Mouse (Mus musculus) hindbrain, embryonic 13.5 days (tissue): ENCODE data around the gene Klhdc4. TPM values are rescaled to one million over a fixed set of nuclear protein-coding genes. Genes with fewer than 3 reads are reported as not detected.
A peak's percentile ranks its signal among the peaks of the same experiment; 100 is the strongest.

ENCODE experiments used
- ATAC-seq: fragments of 200-750 bp; cut with Nextera tagmentation; 2 replicates; pipeline ENCODE4 v1.8.0; 2017; ENCODE audit warnings: moderate TSS enrichment; ENCODE audit not compliant: low FRiP score
- H3K27ac ChIP-seq: fragments of 300-500 bp; sonication (generic); 2 replicates; pipeline ENCODE4 v1.5.1; 2015; ENCODE audit warnings: inconsistent platforms, mild to moderate bottlenecking, moderate library complexity
- H3K27me3 ChIP-seq: fragments of 300-500 bp; sonication (generic); 2 replicates; pipeline ENCODE4 v1.6.1; 2015; ENCODE audit warnings: mild to moderate bottlenecking, inconsistent platforms
- H3K36me3 ChIP-seq: fragments of 300-500 bp; sonication (generic); 2 replicates; pipeline ENCODE4 v1.6.1; 2015; ENCODE audit warnings: mild to moderate bottlenecking, inconsistent platforms
- H3K4me1 ChIP-seq: fragments of 300-500 bp; sonication (generic); replicated peaks from 2 replicates; pipeline ENCODE4 v1.6.1; 2015; ENCODE audit warnings: inconsistent platforms
- H3K4me2 ChIP-seq: fragments of 300-500 bp; sonication (generic); 2 replicates; pipeline ENCODE4 v1.6.1; 2015; ENCODE audit warnings: inconsistent platforms, mild to moderate bottlenecking, moderate library complexity
- H3K4me3 ChIP-seq: fragments of 300-500 bp; sonication (generic); 2 replicates; pipeline ENCODE4 v1.5.1; 2015; ENCODE audit warnings: mild to moderate bottlenecking, inconsistent platforms
- H3K9ac ChIP-seq: fragments of 300-500 bp; sonication (generic); 2 replicates; pipeline ENCODE4 v1.6.1; 2015; ENCODE audit warnings: mild to moderate bottlenecking, inconsistent platforms
- H3K9me3 ChIP-seq: fragments of 300-500 bp; sonication (generic); 2 replicates; pipeline ENCODE4 v1.6.1; 2016; ENCODE audit warnings: inconsistent platforms
- WGBS: fragments of 180-500 bp; shearing (Covaris S2); methylation state at CpG from one replicate; pipeline ENCODE4 v1.1.7; 2015; 5-methylcytosine and 5-hydroxymethylcytosine counted together
- polyA plus RNA-seq: library from polyadenylated mRNA; unstranded; fragments of >200 nt; fragmentation: Nextera tagmentation; extraction: Ambion mirVana; gene quantifications from 2 replicates; pipeline ENCODE4 v1.2.1, GENCODE M21; 2015

The Klhdc4 gene
- polyA plus RNA-seq, 1 experiment from 2014 or later = 43.5 TPM

GRCm38 (mm10) chr8:121861276-121861675, 31.9 kb upstream of the Klhdc4 start:
- Histone ChIP-seq H3K9me3 (no peaks in the 10 kb centered on the region), H3K4me3 (no peak overlapping the region), H3K27ac (no peak overlapping the region), H3K36me3 (no peaks in the 10 kb centered on the region), H3K4me2 (no peak overlapping the region), H3K27me3 (no peaks in the 10 kb centered on the region), H3K9ac (no peak overlapping the region), H3K4me1 (no peaks in the 10 kb centered on the region)
- no peak for ATAC-seq
- WGBS = 68% methylated on average over 6 of the region's 6 CpGs

DNA sequence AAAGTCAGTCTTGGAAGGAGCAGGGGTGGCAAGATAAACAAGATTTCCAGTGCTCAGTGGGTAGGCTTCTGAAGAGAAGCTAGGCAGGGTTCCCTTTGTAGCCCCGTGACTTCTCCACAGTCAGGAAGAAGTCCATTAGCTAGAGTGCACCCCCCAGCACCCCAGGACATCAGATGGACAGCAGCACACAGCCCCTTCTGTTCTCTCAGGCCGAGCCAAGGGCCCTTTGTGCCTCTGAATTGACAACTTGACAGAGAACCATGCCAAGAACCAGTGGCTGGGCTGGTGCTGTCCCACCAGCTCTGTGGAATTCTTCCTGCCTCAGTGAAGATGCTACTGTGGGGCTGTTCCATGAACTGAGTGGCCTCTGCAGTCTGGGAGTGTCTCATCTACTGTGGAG, 28.4 kb upstream of the Klhdc4 start:
- 54% methylated on average over 2 of the region's 2 CpGs for WGBS
- no peak overlapping the region for H3K4me2 ChIP-seq
- H3K36me3 ChIP-seq = no peaks in the 10 kb centered on the region
- H3K4me3 ChIP-seq = no peak overlapping the region
- H3K9me3 ChIP-seq = no peaks in the 10 kb centered on the region
- no peak overlapping the region for H3K27ac ChIP-seq
- no peaks in the 10 kb centered on the region for H3K27me3 ChIP-seq
- H3K4me1 ChIP-seq = no peaks in the 10 kb centered on the region
- no peak for ATAC-seq
- no peak overlapping the region for H3K9ac ChIP-seq

GRCm38 (mm10) chr8:121857331-121857730, 28.0 kb upstream of the Klhdc4 start:
- Histone ChIP-seq H3K4me3 (no peak overlapping the region), H3K9me3 (no peaks in the 10 kb centered on the region), H3K36me3 (no peaks in the 10 kb centered on the region), H3K9ac (no peak overlapping the region; the same call in 1 of the 2 replicates), H3K4me1 (no peaks in the 10 kb centered on the region), H3K4me2 (no peak overlapping the region), H3K27me3 (peaks cover under 1% of the 10 kb centered on the region; the same call in 1 of the 2 replicates), H3K27ac (no peak overlapping the region)
- 50% methylated on average over 9 of the region's 9 CpGs for WGBS
- no peak for ATAC-seq

- no peaks in the 10 kb centered on the region for H3K9me3 ChIP-seq
- H3K4me2 ChIP-seq = no peak overlapping the region
- peaks cover 7% of the 10 kb centered on the region for H3K4me1 ChIP-seq
- WGBS = 81% methylated on average over 14 of the region's 14 CpGs
- no peak overlapping the region for H3K9ac ChIP-seq
- H3K27me3 ChIP-seq = peaks cover 5% of the 10 kb centered on the region; the same call in 1 of the 2 replicates
- no peak overlapping the region for H3K4me3 ChIP-seq
- H3K36me3 ChIP-seq = no peaks in the 10 kb centered on the region
- H3K27ac ChIP-seq = no peak overlapping the region
- no peak for ATAC-seq
These were observed 26.8 kb upstream of the Klhdc4 start for GRCm38 (mm10) chr8:121856071-121856746.

DNA sequence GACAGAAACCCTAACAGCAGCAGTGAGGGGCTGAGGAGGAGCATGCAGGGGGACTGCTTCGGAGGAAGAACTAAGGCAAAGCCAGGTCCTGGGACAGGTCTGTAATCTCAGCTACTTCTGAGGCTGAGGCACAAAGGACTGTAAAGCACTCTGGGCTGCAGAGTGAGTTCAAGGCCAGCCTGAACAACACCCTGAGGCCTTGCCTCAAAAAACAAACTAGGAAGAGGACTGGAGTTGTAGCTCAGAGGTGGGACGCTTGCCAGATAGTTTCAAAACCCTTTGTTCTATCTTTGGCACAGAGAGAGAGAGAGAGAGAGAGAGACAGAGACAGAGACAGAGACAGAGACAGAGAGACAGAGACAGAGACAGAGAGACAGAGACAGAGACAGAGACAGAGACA, 24.2 kb upstream of the Klhdc4 start:
- H3K4me3 ChIP-seq = no peak overlapping the region
- no peaks in the 10 kb centered on the region for H3K36me3 ChIP-seq
- ATAC-seq = no peak
- H3K9me3 ChIP-seq = no peaks in the 10 kb centered on the region
- peaks cover 16% of the 10 kb centered on the region for H3K4me1 ChIP-seq
- peaks cover 7% of the 10 kb centered on the region for H3K27me3 ChIP-seq
- no peak overlapping the region for H3K27ac ChIP-seq
- 93% methylated on average over 2 of the region's 2 CpGs for WGBS
- H3K4me2 ChIP-seq = no peak overlapping the region
- no peak overlapping the region; the same call in 1 of the 2 replicates for H3K9ac ChIP-seq

DNA sequence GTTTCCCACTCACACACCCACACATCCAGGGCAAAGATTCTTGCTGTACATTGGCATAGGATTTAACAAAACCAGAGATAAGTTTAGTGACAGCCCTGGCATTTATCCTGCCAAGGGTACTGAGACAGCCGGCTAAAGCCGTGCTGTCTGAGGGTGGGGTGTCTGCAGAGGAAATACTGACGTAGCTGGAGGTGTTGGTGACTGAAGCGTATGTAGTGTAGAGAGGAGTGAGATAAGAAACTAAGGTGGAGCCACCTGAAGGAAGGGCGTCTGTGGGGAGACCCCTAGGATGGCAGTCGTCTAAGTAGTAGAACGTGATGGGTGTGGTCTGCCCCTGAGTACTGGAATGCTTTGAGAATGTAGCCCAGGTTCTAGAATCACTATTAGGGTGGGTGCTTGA, 23.1 kb upstream of the Klhdc4 start:
- H3K27me3 ChIP-seq = peaks cover 10% of the 10 kb centered on the region
- H3K36me3 ChIP-seq = no peaks in the 10 kb centered on the region
- no peak for ATAC-seq
- no peak overlapping the region for H3K4me3 ChIP-seq
- no peak overlapping the region for H3K9ac ChIP-seq
- H3K27ac ChIP-seq = no peak overlapping the region
- no peak overlapping the region for H3K4me2 ChIP-seq
- peaks cover 16% of the 10 kb centered on the region for H3K4me1 ChIP-seq
- WGBS = 71% methylated on average over 7 of the region's 7 CpGs
- H3K9me3 ChIP-seq = no peaks in the 10 kb centered on the region

DNA sequence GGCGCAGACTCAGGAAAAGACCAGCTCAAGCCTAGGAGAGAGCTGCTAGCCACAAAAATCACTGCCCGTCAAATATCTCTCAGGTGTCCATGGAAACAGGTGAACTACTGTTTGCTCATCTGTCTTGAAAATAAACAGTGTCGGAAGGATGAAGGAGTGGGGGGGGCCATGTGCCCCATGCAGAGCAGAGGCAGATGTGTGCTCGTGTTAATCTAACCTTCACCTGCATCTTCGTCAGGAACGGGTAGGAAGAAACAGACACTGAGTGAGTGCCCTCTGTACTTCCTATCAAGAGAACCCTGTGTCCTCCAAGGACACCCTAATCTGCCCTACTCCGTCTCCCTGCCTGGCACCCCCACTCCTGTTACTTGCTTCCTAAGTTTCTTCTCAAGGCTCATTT, 22.3 kb upstream of the Klhdc4 start:
- Histone ChIP-seq H3K9me3 (no peaks in the 10 kb centered on the region), H3K27ac (no peak overlapping the region), H3K4me3 (no peak overlapping the region), H3K36me3 (no peaks in the 10 kb centered on the region), H3K4me2 (no peak overlapping the region), H3K9ac (0 out of 2 replicates have a peak overlapping the region, but pooled peaks have one; percentile 63), H3K27me3 (peaks cover 10% of the 10 kb centered on the region), H3K4me1 (peaks cover 16% of the 10 kb centered on the region)
- ATAC-seq = no peak
- WGBS = 56% methylated on average over 7 of the region's 7 CpGs

DNA sequence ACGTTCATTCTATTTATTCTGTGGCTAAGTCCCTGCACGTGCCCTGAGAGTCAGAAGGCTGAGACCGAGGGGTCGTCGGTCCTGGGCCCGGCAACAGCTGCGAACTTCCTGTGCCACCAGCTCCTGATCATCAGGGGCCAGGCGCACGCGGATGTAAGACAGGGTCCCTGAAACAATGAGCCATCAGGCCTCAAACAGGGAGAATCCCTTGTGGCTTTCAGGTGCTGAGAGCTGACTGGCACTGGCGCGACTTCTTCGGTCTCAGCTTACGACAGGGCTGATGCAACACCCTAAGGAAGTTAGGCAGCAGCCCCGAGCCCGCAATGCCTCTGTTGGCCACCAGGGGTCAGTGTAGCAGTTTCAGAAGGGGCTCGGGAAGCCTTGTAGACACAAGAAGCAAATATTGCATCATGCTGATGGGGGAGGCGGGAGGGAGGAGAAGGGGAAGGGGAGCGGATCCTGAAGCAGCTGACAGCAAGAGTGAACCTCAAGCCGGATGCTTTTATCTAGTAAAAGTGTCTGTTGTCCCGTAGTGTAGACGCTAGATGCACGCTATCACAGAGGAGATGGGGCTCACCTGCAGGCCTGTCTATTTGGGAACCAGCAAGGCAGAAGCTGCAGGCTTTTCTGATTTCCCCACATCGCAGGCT, 21.6 kb upstream of the Klhdc4 start:
- peak overlapping the region; percentile 48 for H3K4me2 ChIP-seq
- peaks cover 10% of the 10 kb centered on the region for H3K27me3 ChIP-seq
- H3K27ac ChIP-seq = 0 out of 2 replicates have a peak overlapping the region, but pooled peaks have one; percentile 4
- peak overlapping the region; percentile 9; the same call in 1 of the 2 replicates for H3K4me3 ChIP-seq
- peak overlapping the region; percentile 63; the same call in 1 of the 2 replicates for H3K9ac ChIP-seq
- H3K36me3 ChIP-seq = no peaks in the 10 kb centered on the region
- peaks cover 16% of the 10 kb centered on the region for H3K4me1 ChIP-seq
- peak; percentile 87 for ATAC-seq
- no peaks in the 10 kb centered on the region for H3K9me3 ChIP-seq
- WGBS = 4% methylated on average over 24 of the region's 24 CpGs

- 48% methylated on average over 12 of the region's 12 CpGs for WGBS
- peak overlapping the region; percentile 48 for H3K4me2 ChIP-seq
- ATAC-seq = peak; percentile 17; the same call in 1 of the 2 replicates
- peak overlapping the region; percentile 51; the same call in 1 of the 2 replicates for H3K9ac ChIP-seq
- H3K4me3 ChIP-seq = no peak overlapping the region
- H3K27ac ChIP-seq = no peak overlapping the region
- H3K36me3 ChIP-seq = no peaks in the 10 kb centered on the region
- peaks cover 10% of the 10 kb centered on the region for H3K27me3 ChIP-seq
- H3K4me1 ChIP-seq = peaks cover 16% of the 10 kb centered on the region
- no peaks in the 10 kb centered on the region for H3K9me3 ChIP-seq
These were observed 21.1 kb upstream of the Klhdc4 start for GRCm38 (mm10) chr8:121850436-121850820.

DNA sequence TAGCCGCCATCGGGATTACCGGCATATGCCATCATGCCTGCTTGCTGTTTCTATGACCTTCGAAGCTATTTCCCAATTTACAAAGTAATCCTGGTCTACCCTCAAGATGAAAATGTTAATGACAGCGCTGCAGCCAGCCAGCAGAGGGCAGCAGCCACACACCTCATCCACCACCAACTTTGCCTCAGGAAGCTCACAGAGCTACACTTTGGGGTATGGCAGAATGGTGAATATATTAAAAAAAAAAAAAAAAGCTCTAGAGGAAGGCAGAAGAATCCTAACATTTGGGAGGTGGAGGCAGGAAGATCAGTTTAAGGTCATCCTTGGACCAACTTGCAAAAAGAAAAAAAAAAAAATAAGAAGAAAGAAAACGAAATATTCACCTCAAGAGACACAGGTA, 20.6 kb upstream of the Klhdc4 start:
- Histone ChIP-seq H3K9me3 (no peaks in the 10 kb centered on the region), H3K9ac (no peak overlapping the region), H3K27me3 (peaks cover 10% of the 10 kb centered on the region), H3K27ac (no peak overlapping the region), H3K4me2 (no peak overlapping the region), H3K36me3 (no peaks in the 10 kb centered on the region), H3K4me3 (no peak overlapping the region), H3K4me1 (peaks cover 16% of the 10 kb centered on the region)
- 15% methylated on average over 6 of the region's 6 CpGs for WGBS
- no peak for ATAC-seq

DNA sequence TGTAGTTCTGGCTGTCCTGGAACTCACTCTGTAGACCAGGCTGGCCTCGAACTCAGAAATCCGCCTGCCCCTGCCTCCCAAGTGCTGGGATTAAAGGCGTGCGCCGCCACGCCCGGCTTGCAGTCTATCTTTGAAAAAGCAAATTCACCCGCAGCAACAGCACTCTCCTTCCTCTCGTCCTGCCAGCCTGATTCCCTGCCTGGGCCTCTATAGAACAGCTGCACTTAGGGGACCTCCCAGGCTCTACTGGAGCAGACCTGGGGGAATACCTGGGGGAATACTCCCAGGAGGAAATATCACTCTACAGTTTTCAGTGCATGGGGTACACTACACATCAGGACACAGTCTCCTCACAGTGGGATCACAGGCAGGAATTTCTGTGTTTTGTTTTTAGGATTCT, 19.9 kb upstream of the Klhdc4 start:
- Histone ChIP-seq H3K4me1 (peaks cover 16% of the 10 kb centered on the region), H3K4me2 (no peak overlapping the region), H3K36me3 (no peaks in the 10 kb centered on the region), H3K9ac (no peak overlapping the region), H3K27ac (no peak overlapping the region), H3K9me3 (no peaks in the 10 kb centered on the region), H3K4me3 (no peak overlapping the region), H3K27me3 (peaks cover 10% of the 10 kb centered on the region)
- no peak for ATAC-seq
- WGBS = 71% methylated on average over 9 of the region's 9 CpGs

DNA sequence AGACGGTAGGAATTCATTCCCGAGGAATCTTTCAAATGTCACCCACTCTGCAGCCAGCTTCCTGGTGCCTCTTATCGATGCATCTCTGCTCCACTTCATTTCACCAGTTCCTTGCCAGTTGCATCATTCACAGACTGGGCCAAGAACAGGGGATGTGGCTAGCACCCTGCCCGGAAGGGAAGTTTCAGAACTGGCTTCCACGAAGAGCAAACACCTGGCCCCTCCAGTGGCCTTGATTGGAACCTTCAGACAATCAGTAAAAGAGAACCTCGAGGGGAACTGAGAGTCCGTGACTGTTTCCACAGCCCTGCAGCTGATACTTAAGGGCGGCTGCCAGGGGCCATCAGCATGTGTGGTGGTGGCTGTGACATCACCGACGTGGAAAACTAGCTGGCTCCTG, 19.1 kb upstream of the Klhdc4 start:
- no peak overlapping the region for H3K4me2 ChIP-seq
- 72% methylated on average over 10 of the region's 10 CpGs for WGBS
- ATAC-seq = no peak
- H3K4me3 ChIP-seq = no peak overlapping the region
- H3K9me3 ChIP-seq = no peaks in the 10 kb centered on the region
- H3K27ac ChIP-seq = no peak overlapping the region
- H3K4me1 ChIP-seq = peaks cover 16% of the 10 kb centered on the region
- H3K36me3 ChIP-seq = no peaks in the 10 kb centered on the region
- peaks cover 10% of the 10 kb centered on the region for H3K27me3 ChIP-seq
- H3K9ac ChIP-seq = no peak overlapping the region

GRCm38 (mm10) chr8:121847987-121848386, 18.6 kb upstream of the Klhdc4 start:
- H3K4me1 ChIP-seq = peaks cover 16% of the 10 kb centered on the region
- H3K9ac ChIP-seq = no peak overlapping the region
- 70% methylated on average over 6 of the region's 6 CpGs for WGBS
- H3K27me3 ChIP-seq = peaks cover 10% of the 10 kb centered on the region
- H3K4me2 ChIP-seq = no peak overlapping the region
- H3K4me3 ChIP-seq = no peak overlapping the region
- ATAC-seq = no peak
- H3K36me3 ChIP-seq = no peaks in the 10 kb centered on the region
- no peak overlapping the region for H3K27ac ChIP-seq
- H3K9me3 ChIP-seq = no peaks in the 10 kb centered on the region
